Mouse (Mus musculus): Measurements from ENCODE around the gene H2al1m. TPM values are rescaled to one million over a fixed set of nuclear protein-coding genes. Genes with fewer than 3 reads are reported as not detected.
"Not testable (repeated sequence)": the region's sequence is repeated elsewhere in the genome, so short reads cannot be mapped to it uniquely, and the experiment has no call there.

H2al1m gene
- polyA plus RNA-seq, 2 experiments, result not detected

DNA sequence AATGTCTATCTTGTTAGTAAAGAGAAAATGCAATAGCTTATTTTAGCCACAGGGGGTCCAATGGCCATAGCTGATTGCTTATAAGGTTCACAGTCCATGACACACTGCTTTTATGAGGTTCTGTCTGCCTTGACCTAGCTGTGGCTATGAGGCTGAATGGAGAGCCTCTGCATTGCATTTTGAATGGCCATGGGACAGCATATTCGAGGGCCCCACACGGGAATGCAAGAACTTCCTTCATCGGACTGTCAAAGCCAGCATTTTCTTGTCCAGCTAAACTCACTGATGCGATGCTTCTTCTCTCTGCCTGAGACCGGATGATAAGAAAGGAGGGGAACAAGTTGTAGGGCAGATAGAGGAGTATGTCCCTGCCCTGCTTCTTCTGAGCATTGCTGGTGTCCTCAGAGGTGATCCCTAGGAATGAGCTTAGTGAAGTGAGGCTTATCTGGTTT lies 14.9 kb downstream of the H2al1m start:
- no peak overlapping the region for H3K4me2 ChIP-seq (replicated peaks; ENCODE audit: low read depth, low read length, severe bottlenecking)
- no peak overlapping the region for H3K27ac ChIP-seq (replicated peaks; ENCODE audit: low read depth, low read length)
- H3K27me3 ChIP-seq (ENCODE audit: control insufficient read depth, insufficient read depth, low read length), result no peaks in the 10 kb centered on the region
- no peak overlapping the region for H3K9ac ChIP-seq (ENCODE audit: low read depth, low read length, severe bottlenecking)
- no peaks in the 10 kb centered on the region for H3K4me1 ChIP-seq (ENCODE audit: control insufficient read depth, insufficient read depth, low read length)
- no peaks in the 10 kb centered on the region for H3K36me3 ChIP-seq (ENCODE audit: control insufficient read depth, insufficient read depth, low read length)
- DNase-seq (ENCODE audit: low spot score), result no peak
- TF ChIP-seq POLR2A (IDR thresholded peaks at IDR 0.05; ENCODE audit: borderline replicate concordance, extremely low read depth, insufficient read depth, insufficient read length), result no peak
- WGBS, result 87% methylated on average over 5 of the region's 5 CpGs
- H3K9me3 ChIP-seq (ENCODE audit: control insufficient read depth, low read length), result no peaks in the 10 kb centered on the region
- no peak for ATAC-seq (ENCODE audit: low FRiP score, low read depth)
- H3K4me3 ChIP-seq (replicated peaks; ENCODE audit: low read length), result no peak overlapping the region

DNA sequence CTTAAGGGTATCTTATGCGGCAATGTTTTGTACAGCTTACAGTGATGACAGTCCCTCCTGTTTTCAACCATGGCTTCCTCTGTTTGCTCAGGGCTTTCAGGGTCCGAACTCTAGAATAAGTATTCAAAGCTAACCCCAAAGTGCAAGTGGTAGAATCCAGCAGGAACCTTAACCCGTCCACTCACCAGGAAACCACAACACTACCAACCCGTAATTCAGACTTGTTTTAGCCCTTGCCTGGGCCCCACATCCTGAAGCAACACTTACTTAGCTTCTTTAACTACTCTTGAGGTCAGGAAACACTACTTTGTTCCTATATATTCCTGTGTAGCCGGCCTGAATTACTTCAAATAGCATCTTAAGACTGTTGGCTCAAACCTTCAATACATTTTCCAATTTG lies 19.2 kb downstream of the H2al1m start:
- no peaks in the 10 kb centered on the region for H3K4me1 ChIP-seq (ENCODE audit: control insufficient read depth, insufficient read depth, low read length)
- no peak overlapping the region for H3K4me2 ChIP-seq (replicated peaks; ENCODE audit: low read depth, low read length, severe bottlenecking)
- no peak for DNase-seq (ENCODE audit: low spot score)
- H3K36me3 ChIP-seq (ENCODE audit: control insufficient read depth, insufficient read depth, low read length), result no peaks in the 10 kb centered on the region
- no peak overlapping the region for H3K9ac ChIP-seq (ENCODE audit: low read depth, low read length, severe bottlenecking)
- no peak for ATAC-seq (ENCODE audit: low FRiP score, low read depth)
- TF ChIP-seq POLR2A (IDR thresholded peaks at IDR 0.05; ENCODE audit: borderline replicate concordance, extremely low read depth, insufficient read depth, insufficient read length), result no peak
- no peak overlapping the region for H3K4me3 ChIP-seq (replicated peaks; ENCODE audit: low read length)
- H3K27me3 ChIP-seq (ENCODE audit: control insufficient read depth, insufficient read depth, low read length), result no peaks in the 10 kb centered on the region
- no peak overlapping the region for H3K27ac ChIP-seq (replicated peaks; ENCODE audit: low read depth, low read length)
- 77% methylated on average over 5 of the region's 5 CpGs for WGBS
- no peaks in the 10 kb centered on the region for H3K9me3 ChIP-seq (ENCODE audit: control insufficient read depth, low read length)

DNA sequence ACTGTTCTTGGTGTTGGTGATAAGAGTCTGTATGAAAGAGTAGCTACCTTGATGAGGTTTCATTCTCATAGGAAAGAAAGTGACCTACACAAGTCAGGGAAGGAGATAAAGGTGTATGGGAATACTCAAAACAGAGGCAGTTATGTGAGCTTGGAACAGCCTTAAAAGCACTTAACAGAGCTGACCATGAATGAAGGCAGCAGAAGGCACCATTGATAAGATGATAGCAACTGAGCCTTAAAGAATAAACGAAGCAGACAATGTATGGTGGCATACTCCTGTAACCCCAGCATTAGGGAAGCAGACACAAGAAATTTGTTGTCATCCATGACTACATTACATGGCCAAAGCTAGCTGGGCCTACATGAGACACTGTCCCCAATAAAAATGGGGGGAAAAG lies 19.9 kb downstream of the H2al1m start:
- ATAC-seq (ENCODE audit: low FRiP score, low read depth) (no peak), DNase-seq (ENCODE audit: low spot score) (no peak)
- TF ChIP-seq POLR2A (IDR thresholded peaks at IDR 0.05; ENCODE audit: borderline replicate concordance, extremely low read depth, insufficient read depth, insufficient read length), result no peak
- H3K4me1 ChIP-seq (ENCODE audit: control insufficient read depth, insufficient read depth, low read length), result no peaks in the 10 kb centered on the region
- no peaks in the 10 kb centered on the region for H3K9me3 ChIP-seq (ENCODE audit: control insufficient read depth, low read length)
- H3K9ac ChIP-seq (ENCODE audit: low read depth, low read length, severe bottlenecking), result no peak overlapping the region
- no peak overlapping the region for H3K27ac ChIP-seq (replicated peaks; ENCODE audit: low read depth, low read length)
- H3K36me3 ChIP-seq (ENCODE audit: control insufficient read depth, insufficient read depth, low read length), result no peaks in the 10 kb centered on the region
- H3K27me3 ChIP-seq (ENCODE audit: control insufficient read depth, insufficient read depth, low read length), result no peaks in the 10 kb centered on the region
- no peak overlapping the region for H3K4me2 ChIP-seq (replicated peaks; ENCODE audit: low read depth, low read length, severe bottlenecking)
- H3K4me3 ChIP-seq (replicated peaks; ENCODE audit: low read length), result no peak overlapping the region
- 71% methylated on average over 1 of the region's 1 CpGs for WGBS

DNA sequence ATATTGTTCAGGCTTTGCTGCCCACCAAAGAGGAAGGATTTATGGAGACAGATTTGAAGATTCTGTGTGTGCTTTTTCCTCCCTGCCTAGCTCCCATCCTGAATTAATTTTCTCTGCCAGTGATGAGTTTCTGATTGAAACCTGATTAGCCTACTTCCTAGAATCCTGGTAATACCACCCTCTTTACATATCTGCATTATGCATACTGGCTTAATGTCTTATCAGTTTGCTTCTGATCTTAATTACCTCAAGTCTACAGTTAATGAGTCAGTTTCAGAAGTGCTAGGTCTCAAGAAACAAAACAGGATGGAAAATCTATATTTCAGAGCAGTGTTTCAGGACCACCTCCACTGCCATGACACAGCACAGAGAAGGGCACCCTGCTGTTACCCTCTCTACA lies 32.9 kb downstream of the H2al1m start:
- ATAC-seq (ENCODE audit: low FRiP score, low read depth); H3K27me3 ChIP-seq (ENCODE audit: control insufficient read depth, insufficient read depth, low read length); H3K4me2 ChIP-seq (replicated peaks; ENCODE audit: low read depth, low read length, severe bottlenecking); H3K9me3 ChIP-seq (ENCODE audit: control insufficient read depth, low read length); H3K9ac ChIP-seq (ENCODE audit: low read depth, low read length, severe bottlenecking); H3K27ac ChIP-seq (replicated peaks; ENCODE audit: low read depth, low read length); H3K36me3 ChIP-seq (ENCODE audit: control insufficient read depth, insufficient read depth, low read length); H3K4me1 ChIP-seq (ENCODE audit: control insufficient read depth, insufficient read depth, low read length); DNase-seq (ENCODE audit: low spot score); H3K4me3 ChIP-seq (replicated peaks; ENCODE audit: low read length): not testable (repeated sequence)

DNA sequence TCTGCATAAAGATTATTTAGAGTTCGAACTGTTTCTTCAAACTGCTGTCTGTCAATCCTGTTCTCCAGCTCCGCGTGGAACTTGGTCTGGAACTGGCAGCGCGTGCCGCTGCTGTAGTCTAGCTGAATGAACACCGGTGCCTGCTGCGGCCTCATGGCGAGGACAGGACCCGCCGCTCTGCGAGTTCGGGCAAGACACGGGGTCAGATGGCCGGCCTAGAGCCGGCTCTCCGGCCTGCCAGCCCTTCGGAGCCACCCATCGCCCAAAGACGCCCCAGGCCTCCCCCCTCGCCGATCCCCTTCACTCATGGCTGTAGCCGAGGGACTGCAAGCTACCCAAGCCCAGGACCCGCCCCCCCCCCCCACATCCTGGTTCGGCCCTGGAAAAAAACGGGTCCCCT lies 44.4 kb downstream of the H2al1m start:
- not testable (repeated sequence) for H3K4me1 ChIP-seq (ENCODE audit: control insufficient read depth, insufficient read depth, low read length); H3K27ac ChIP-seq (replicated peaks; ENCODE audit: low read depth, low read length); DNase-seq (ENCODE audit: low spot score); H3K4me3 ChIP-seq (replicated peaks; ENCODE audit: low read length); H3K36me3 ChIP-seq (ENCODE audit: control insufficient read depth, insufficient read depth, low read length); H3K4me2 ChIP-seq (replicated peaks; ENCODE audit: low read depth, low read length, severe bottlenecking); H3K27me3 ChIP-seq (ENCODE audit: control insufficient read depth, insufficient read depth, low read length); ATAC-seq (ENCODE audit: low FRiP score, low read depth); H3K9me3 ChIP-seq (ENCODE audit: control insufficient read depth, low read length); H3K9ac ChIP-seq (ENCODE audit: low read depth, low read length, severe bottlenecking)
- WGBS, result 94% methylated on average over 15 of the region's 26 CpGs

DNA sequence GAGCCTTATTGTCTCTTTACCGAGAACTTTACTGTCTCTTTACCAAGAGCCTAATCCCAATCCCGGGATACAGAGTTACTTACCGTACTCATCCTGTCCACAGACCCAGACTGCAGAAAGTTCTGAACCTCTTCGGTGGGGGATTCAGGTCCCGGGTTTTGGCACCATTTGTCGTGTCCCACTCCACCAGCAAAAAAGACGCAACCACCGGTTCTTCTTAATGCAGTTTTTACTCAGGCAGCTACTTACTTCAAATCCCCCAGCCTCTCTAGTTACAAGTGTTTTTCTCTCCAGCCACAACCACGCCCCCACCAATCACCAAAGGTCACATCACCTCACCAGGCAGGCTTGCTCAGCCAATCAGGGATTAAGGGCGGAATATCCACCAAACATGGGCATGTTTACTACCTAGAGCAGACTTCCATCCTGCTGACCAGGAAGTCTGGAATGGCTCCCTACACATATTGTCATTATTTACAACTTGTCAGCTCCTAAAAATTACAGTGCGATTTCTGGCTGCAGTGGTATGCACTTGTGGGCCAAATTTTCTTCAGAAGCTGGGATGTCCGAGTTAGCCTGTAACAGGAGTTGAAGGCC lies 48.9 kb downstream of the H2al1m start:
- not testable (repeated sequence) for H3K9me3 ChIP-seq (ENCODE audit: control insufficient read depth, low read length); H3K4me3 ChIP-seq (replicated peaks; ENCODE audit: low read length); H3K9ac ChIP-seq (ENCODE audit: low read depth, low read length, severe bottlenecking); H3K27ac ChIP-seq (replicated peaks; ENCODE audit: low read depth, low read length); H3K4me2 ChIP-seq (replicated peaks; ENCODE audit: low read depth, low read length, severe bottlenecking); H3K27me3 ChIP-seq (ENCODE audit: control insufficient read depth, insufficient read depth, low read length); H3K4me1 ChIP-seq (ENCODE audit: control insufficient read depth, insufficient read depth, low read length); DNase-seq (ENCODE audit: low spot score); ATAC-seq (ENCODE audit: low FRiP score, low read depth); H3K36me3 ChIP-seq (ENCODE audit: control insufficient read depth, insufficient read depth, low read length)
- 80% methylated on average over 12 of the region's 12 CpGs for WGBS

DNA sequence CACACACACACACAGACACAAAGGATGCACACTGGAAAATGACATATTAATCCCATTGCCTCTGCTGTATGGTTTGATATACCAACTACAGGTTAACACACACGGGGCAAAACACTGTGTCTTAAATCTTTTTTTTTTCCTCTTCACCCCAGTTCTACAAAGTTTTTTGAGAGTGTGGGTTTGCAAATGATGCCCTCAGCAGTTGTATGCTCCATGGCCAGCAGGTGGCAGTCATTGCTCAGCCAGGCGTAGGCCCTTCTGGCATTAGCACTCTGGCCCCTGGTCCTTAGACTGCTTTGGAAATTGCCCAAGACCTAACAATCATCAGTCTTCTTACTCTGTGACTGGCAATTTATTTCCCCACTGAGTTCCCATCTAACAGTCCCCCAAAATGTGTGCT lies 49.5 kb downstream of the H2al1m start:
- 67% methylated on average over 1 of the region's 2 CpGs for WGBS
- H3K9me3 ChIP-seq (ENCODE audit: control insufficient read depth, low read length), result not testable (repeated sequence)

More for the DNA sequence above, 49.5 kb downstream of the H2al1m start:
- H3K36me3 ChIP-seq (ENCODE audit: control insufficient read depth, insufficient read depth, low read length); H3K9ac ChIP-seq (ENCODE audit: low read depth, low read length, severe bottlenecking); ATAC-seq (ENCODE audit: low FRiP score, low read depth); H3K4me2 ChIP-seq (replicated peaks; ENCODE audit: low read depth, low read length, severe bottlenecking); H3K27me3 ChIP-seq (ENCODE audit: control insufficient read depth, insufficient read depth, low read length); H3K27ac ChIP-seq (replicated peaks; ENCODE audit: low read depth, low read length); H3K4me3 ChIP-seq (replicated peaks; ENCODE audit: low read length); H3K4me1 ChIP-seq (ENCODE audit: control insufficient read depth, insufficient read depth, low read length); DNase-seq (ENCODE audit: low spot score): not testable (repeated sequence)

Data from limb, embryonic 14.5 days (tissue).